Mouse (Mus musculus) cerebellum, adult 9-11 months (tissue): Measurements from ENCODE around the gene Tnks2.
"Not testable (repeated sequence)": the region's sequence is repeated elsewhere in the genome, so short reads cannot be mapped to it uniquely, and the experiment has no call there.

Source experiments
- DNase-seq: peaks from one replicate; pipeline ENCODE4 v3.0.0; 2022

Tnks2 gene

GRCm38 (mm10) chr19:36833788-36834531, at the start of gene Tnks2:
TSS of gene Tnks2 (plus strand) at chr19:36834232.
- DNase-seq = peak; percentile 96

- peak; percentile 27 for DNase-seq
These were observed 43.9 kb upstream of the Tnks2 start for GRCm38 (mm10) chr19:36789873-36790733.

- no peak for DNase-seq
These were observed 41.4 kb upstream of the Tnks2 start for GRCm38 (mm10) chr19:36792589-36792988.

- no peak for DNase-seq
These were observed 40.6 kb upstream of the Tnks2 start for GRCm38 (mm10) chr19:36793450-36793849.

- no peak for DNase-seq
These were observed 40.0 kb upstream of the Tnks2 start for GRCm38 (mm10) chr19:36794008-36794407.

- DNase-seq = no peak
These were observed 38.8 kb upstream of the Tnks2 start for GRCm38 (mm10) chr19:36795277-36795676.

- DNase-seq = no peak
These were observed 37.1 kb upstream of the Tnks2 start for GRCm38 (mm10) chr19:36796931-36797330.

- DNase-seq = no peak
These were observed 33.7 kb upstream of the Tnks2 start for GRCm38 (mm10) chr19:36800288-36800687.

- no peak for DNase-seq
These were observed 32.0 kb upstream of the Tnks2 start for GRCm38 (mm10) chr19:36801856-36802641.

- no peak for DNase-seq
These were observed 30.6 kb upstream of the Tnks2 start for GRCm38 (mm10) chr19:36803403-36803802.

GRCm38 (mm10) chr19:36806842-36807241, 27.2 kb upstream of the Tnks2 start:
- DNase-seq = no peak

- no peak for DNase-seq
These were observed 25.5 kb upstream of the Tnks2 start for GRCm38 (mm10) chr19:36808426-36809105.

- no peak for DNase-seq
These were observed 24.4 kb upstream of the Tnks2 start for GRCm38 (mm10) chr19:36809476-36810168.

GRCm38 (mm10) chr19:36812011-36812410, 22.0 kb upstream of the Tnks2 start:
- no peak for DNase-seq

GRCm38 (mm10) chr19:36815396-36816271, 18.4 kb upstream of the Tnks2 start:
- DNase-seq = peak; percentile 39

GRCm38 (mm10) chr19:36818141-36818885, 15.7 kb upstream of the Tnks2 start:
- no peak for DNase-seq

- DNase-seq = no peak
These were observed 14.8 kb upstream of the Tnks2 start for GRCm38 (mm10) chr19:36819199-36819598.

- DNase-seq = no peak
These were observed 13.6 kb upstream of the Tnks2 start for GRCm38 (mm10) chr19:36820469-36820868.

GRCm38 (mm10) chr19:36821301-36821700, 12.7 kb upstream of the Tnks2 start:
- not testable (repeated sequence) for DNase-seq

GRCm38 (mm10) chr19:36822701-36823100, 11.3 kb upstream of the Tnks2 start:
- DNase-seq = no peak
